9 mouse cellular contexts compared by ENCODE assay signal in the genomic region with DNA sequence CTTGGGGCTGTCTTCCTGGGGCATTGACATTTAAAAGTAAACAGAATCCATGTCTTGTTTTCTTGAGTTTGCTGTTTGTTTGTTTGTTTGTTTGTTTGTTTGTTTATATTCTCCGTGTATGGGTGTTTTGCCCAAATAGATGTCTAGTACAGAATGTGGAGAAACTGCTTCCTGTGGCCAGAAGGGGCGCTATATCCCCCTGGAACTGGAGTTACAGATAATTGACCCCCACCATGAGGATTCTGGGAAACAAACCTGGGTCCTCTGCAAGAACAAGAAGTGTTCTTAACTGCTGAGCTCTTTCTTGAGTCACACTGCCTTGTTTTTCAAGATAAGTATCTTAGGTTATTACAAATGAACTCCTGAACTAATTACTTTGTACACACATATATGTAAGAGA.
DNase-seq lines count a peak whose midpoint lies in the region; ATAC-seq and TF ChIP-seq lines count a peak whose summit lies in the region.
"Had no signal": no experiment of that assay in that cellular context is flagged by ENCODE, and none has a peak within 500 bp of the region (broad histone marks: within the 10 kb centered on the region; RNA-seq: fewer than 3 reads in every experiment).

No protein-coding gene starts in this region.

- H3K79me2 ChIP-seq in C2C12 (ENCODE audit: control insufficient read depth, insufficient read depth) = no peaks in the 10 kb centered on the region

- ATAC-seq in kidney, embryonic 15.5 days (replicated peaks; ENCODE audit: low FRiP score) = no peak
- ATAC-seq in embryonic facial prominence, embryonic 13.5 days (ENCODE audit: insufficient number of reproducible peaks, insufficient read depth, low FRiP score, low TSS enrichment, low read depth) = no peak

- no peak for DNase-seq in kidney, postnatal 10 days
- peak; percentile 64 for DNase-seq in 3T3-L1 (ENCODE audit: low read depth, low spot score)
- DNase-seq in Muller cell, postnatal 12 days (ENCODE audit: inconsistent ontology term) = no peak
- no peak for DNase-seq in cerebellum, adult 9-11 months
- no peak for DNase-seq in layer of hippocampus, postnatal 25 days (ENCODE audit: extremely low spot score in 1 of 2, low spot score in 1 of 2)
- DNase-seq: adrenal gland, postnatal 25 days had no signal

- peaks cover 20% of the 10 kb centered on the region for H3K4me1 ChIP-seq in kidney, embryonic 15.5 days
- H3K4me1 ChIP-seq in embryonic facial prominence, embryonic 13.5 days = peaks cover 27% of the 10 kb centered on the region

- 49% methylated on average over 2 of the region's 2 CpGs for WGBS in kidney, embryonic 15.5 days
- 38% methylated on average over 2 of the region's 2 CpGs for WGBS in embryonic facial prominence, embryonic 13.5 days

- H3K9ac ChIP-seq in kidney, embryonic 15.5 days = no peak overlapping the region
- H3K9ac ChIP-seq in embryonic facial prominence, embryonic 13.5 days = no peak overlapping the region

- TF ChIP-seq CTCF in C2C12 (IDR thresholded peaks at IDR 0.05; ENCODE audit: control insufficient read depth, insufficient read depth, insufficient read length) = no peak

- no peaks in the 10 kb centered on the region for H3K27me3 ChIP-seq in kidney, embryonic 15.5 days
- H3K27me3 ChIP-seq in C2C12 (ENCODE audit: control insufficient read depth, insufficient read depth, insufficient read length) = no peaks in the 10 kb centered on the region
- no peaks in the 10 kb centered on the region; the same call in 1 of the 2 replicates for H3K27me3 ChIP-seq in embryonic facial prominence, embryonic 13.5 days

- H3K79me3 ChIP-seq in C2C12 (ENCODE audit: low read depth) = no peaks in the 10 kb centered on the region

- H3K9me3 ChIP-seq in kidney, embryonic 15.5 days (replicated peaks) = no peaks in the 10 kb centered on the region
- no peaks in the 10 kb centered on the region for H3K9me3 ChIP-seq in embryonic facial prominence, embryonic 13.5 days

- no peak overlapping the region for H3ac ChIP-seq in C2C12 (ENCODE audit: control insufficient read depth, insufficient read length, low read depth)

- H3K27ac ChIP-seq in kidney, embryonic 15.5 days = peak overlapping the region; percentile 49; the same call in 1 of the 2 replicates
- H3K27ac ChIP-seq in embryonic facial prominence, embryonic 13.5 days = peak overlapping the region; percentile 39; the same call in 1 of the 2 replicates

- H3K4me3 ChIP-seq in kidney, embryonic 15.5 days (replicated peaks) = no peak overlapping the region
- peak overlapping the region; percentile 27 for H3K4me3 ChIP-seq in C2C12 (ENCODE audit: insufficient read depth, poor library complexity, severe bottlenecking)
- H3K4me3 ChIP-seq in embryonic facial prominence, embryonic 13.5 days = no peak overlapping the region

- H3K36me3 ChIP-seq in kidney, embryonic 15.5 days = no peaks in the 10 kb centered on the region
- H3K36me3 ChIP-seq in C2C12 (ENCODE audit: control insufficient read depth, insufficient read depth) = no peaks in the 10 kb centered on the region
- H3K36me3 ChIP-seq in embryonic facial prominence, embryonic 13.5 days = no peaks in the 10 kb centered on the region

- 0 out of 2 replicates have a peak overlapping the region, but pooled peaks have one; percentile 68 for H3K4me2 ChIP-seq in kidney, embryonic 15.5 days
- H3K4me2 ChIP-seq in embryonic facial prominence, embryonic 13.5 days = peak overlapping the region; percentile 71

TF ChIP-seq in C2C12, 6 proteins besides CTCF, POLR2A, EP300 and RAD21:
- TF ChIP-seq MAX (IDR thresholded peaks at IDR 0.05) = no peak
- TF ChIP-seq USF1 (IDR thresholded peaks at IDR 0.05; ENCODE audit: low read depth) = no peak
- no peak for TF ChIP-seq MYOD1 (IDR thresholded peaks at IDR 0.05; ENCODE audit: control insufficient read depth, insufficient read length, low read depth)
- TF ChIP-seq CEBPB (IDR thresholded peaks at IDR 0.05; ENCODE audit: low read depth) = no peak
- TF ChIP-seq MYOG (IDR thresholded peaks at IDR 0.05; ENCODE audit: control insufficient read depth, extremely low read depth, insufficient read length) = no peak
- no peak for TF ChIP-seq FOSL1 (IDR thresholded peaks at IDR 0.05; ENCODE audit: insufficient read depth, low read length, poor library complexity, severe bottlenecking)
